Mouse (Mus musculus): ENCODE data around the gene Dhdh. TPM values are rescaled to one million over a fixed set of nuclear protein-coding genes. Genes with fewer than 3 reads are reported as not detected.
A peak's percentile ranks its signal among the peaks of the same experiment; 100 is the strongest.
"Not testable (repeated sequence)": the region's sequence is repeated elsewhere in the genome, so short reads cannot be mapped to it uniquely, and the experiment has no call there.

Dhdh gene
- polyA plus RNA-seq, 1 experiment from 2014 or later, result 3.2 TPM

DNA sequence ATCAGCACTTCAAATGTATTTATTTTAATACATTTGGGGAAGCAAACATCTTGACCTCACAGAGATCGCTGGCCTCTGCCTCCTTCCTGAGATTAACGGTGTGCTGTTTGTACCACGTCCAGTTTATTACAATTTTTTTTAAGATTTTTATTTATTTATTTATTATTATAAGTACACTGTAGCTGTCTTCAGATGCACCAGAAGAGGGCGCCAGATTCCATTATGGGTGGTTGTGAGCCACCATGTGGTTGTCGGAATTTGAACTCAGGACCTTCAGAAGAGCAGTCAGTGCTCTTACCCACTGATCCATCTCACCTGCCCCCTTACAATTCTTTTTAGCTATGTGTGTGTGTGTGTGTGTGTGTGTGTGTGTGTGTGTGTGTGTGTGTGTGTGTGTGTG, 28.2 kb upstream of the Dhdh start:
- DNase-seq (ENCODE audit: low spot score, missing footprints); H3K4me1 ChIP-seq (ENCODE audit: control insufficient read depth, insufficient read depth, low read length); H3K9ac ChIP-seq (ENCODE audit: low read length); H3K27ac ChIP-seq (ENCODE audit: low read depth, low read length); H3K27me3 ChIP-seq (ENCODE audit: control insufficient read depth, insufficient read depth, low read length); H3K4me2 ChIP-seq; H3K4me3 ChIP-seq (ENCODE audit: low read depth, low read length); H3K9me3 ChIP-seq (ENCODE audit: control insufficient read depth, low read length); H3K36me3 ChIP-seq (ENCODE audit: control insufficient read depth, insufficient read depth, low read length); ATAC-seq (ENCODE audit: low FRiP score): not testable (repeated sequence)
- WGBS, result 68% methylated on average over 5 of the region's 5 CpGs

GRCm38 (mm10) chr7:45515436-45515835, 26.8 kb upstream of the Dhdh start:
- Histone ChIP-seq H3K9ac (ENCODE audit: low read length) (no peak overlapping the region), H3K4me3 (ENCODE audit: low read depth, low read length) (no peak overlapping the region), H3K4me2 (no peak overlapping the region), H3K9me3 (ENCODE audit: control insufficient read depth, low read length) (no peaks in the 10 kb centered on the region), H3K27me3 (ENCODE audit: control insufficient read depth, insufficient read depth, low read length) (no peaks in the 10 kb centered on the region), H3K27ac (ENCODE audit: low read depth, low read length) (no peak overlapping the region), H3K36me3 (ENCODE audit: control insufficient read depth, insufficient read depth, low read length) (no peaks in the 10 kb centered on the region), H3K4me1 (ENCODE audit: control insufficient read depth, insufficient read depth, low read length) (no peaks in the 10 kb centered on the region)
- no peak for ATAC-seq (ENCODE audit: low FRiP score)
- DNase-seq (ENCODE audit: low spot score, missing footprints), result no peak
- WGBS, result 24% methylated on average over 16 of the region's 16 CpGs

GRCm38 (mm10) chr7:45514411-45514810, 25.8 kb upstream of the Dhdh start:
- Histone ChIP-seq H3K27me3 (ENCODE audit: control insufficient read depth, insufficient read depth, low read length) (no peaks in the 10 kb centered on the region), H3K4me3 (ENCODE audit: low read depth, low read length) (no peak overlapping the region), H3K36me3 (ENCODE audit: control insufficient read depth, insufficient read depth, low read length) (no peaks in the 10 kb centered on the region), H3K9me3 (ENCODE audit: control insufficient read depth, low read length) (no peaks in the 10 kb centered on the region), H3K9ac (ENCODE audit: low read length) (no peak overlapping the region), H3K4me2 (no peak overlapping the region), H3K4me1 (ENCODE audit: control insufficient read depth, insufficient read depth, low read length) (peaks cover 4% of the 10 kb centered on the region), H3K27ac (ENCODE audit: low read depth, low read length) (no peak overlapping the region)
- WGBS, result 86% methylated on average over 7 of the region's 7 CpGs
- DNase-seq (ENCODE audit: low spot score, missing footprints) (no peak), ATAC-seq (ENCODE audit: low FRiP score) (no peak)

- ATAC-seq (ENCODE audit: low FRiP score), result peak; percentile 91
- DNase-seq (ENCODE audit: low spot score, missing footprints), result peak; percentile 99
- Histone ChIP-seq H3K36me3 (ENCODE audit: control insufficient read depth, insufficient read depth, low read length) (peaks cover 2% of the 10 kb centered on the region; the same call in 1 of the 2 replicates), H3K27ac (ENCODE audit: low read depth, low read length) (peak within 1 kb of the TSS; percentile 76), H3K9me3 (ENCODE audit: control insufficient read depth, low read length) (no peaks in the 10 kb centered on the region), H3K4me3 (ENCODE audit: low read depth, low read length) (peak within 1 kb of the TSS; percentile 69), H3K4me1 (ENCODE audit: control insufficient read depth, insufficient read depth, low read length) (peaks cover 9% of the 10 kb centered on the region), H3K4me2 (peak within 1 kb of the TSS; percentile 73), H3K27me3 (ENCODE audit: control insufficient read depth, insufficient read depth, low read length) (no peaks in the 10 kb centered on the region), H3K9ac (ENCODE audit: low read length) (peak within 1 kb of the TSS; percentile 81)
- under 1% methylated on average over 44 of the region's 44 CpGs for WGBS
Measured at GRCm38 (mm10) chr7:45509912-45510787, 21.5 kb upstream of the Dhdh start, which contains the start of gene Nucb1. Nucb1 (minus strand) TSS chr7:45510406.

DNA sequence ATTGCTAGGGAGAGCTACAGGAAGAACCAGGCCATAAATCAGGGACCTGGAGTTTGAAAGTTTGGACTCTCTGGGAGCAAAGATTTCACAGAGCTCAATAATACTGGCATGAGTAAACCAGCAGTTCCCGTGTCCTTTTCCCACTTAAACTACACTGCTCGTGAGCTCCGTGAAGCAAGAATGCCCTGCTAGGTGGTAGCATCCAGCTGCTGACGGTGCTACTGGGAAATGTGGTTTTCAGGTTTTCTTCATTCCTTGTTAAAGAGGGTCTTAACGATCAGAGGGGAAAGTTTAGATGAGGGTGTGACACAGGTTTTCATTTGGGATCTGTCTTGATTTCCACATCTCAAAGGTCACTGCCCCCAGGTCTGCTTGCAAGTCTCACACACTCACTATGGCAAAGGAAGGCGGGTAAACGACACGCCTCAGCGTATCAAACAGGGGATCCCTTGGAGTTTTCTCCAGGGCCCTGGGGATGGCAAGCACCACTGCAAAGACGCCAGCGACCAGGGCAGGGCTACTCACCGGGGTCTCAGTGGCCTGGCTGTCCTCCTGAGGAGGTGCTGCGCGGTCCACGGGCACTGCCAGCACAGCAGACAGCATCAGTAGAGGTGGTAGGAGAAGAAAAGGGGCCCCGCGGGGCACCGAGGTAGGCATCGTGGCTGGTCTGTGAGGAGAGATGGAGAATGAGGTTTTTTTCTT, 20.7 kb upstream of the Dhdh start:
- H3K27ac ChIP-seq (ENCODE audit: low read depth, low read length), result no peak overlapping the region
- no peaks in the 10 kb centered on the region for H3K9me3 ChIP-seq (ENCODE audit: control insufficient read depth, low read length)
- H3K36me3 ChIP-seq (ENCODE audit: control insufficient read depth, insufficient read depth, low read length), result peaks cover 2% of the 10 kb centered on the region; the same call in 1 of the 2 replicates
- WGBS, result 47% methylated on average over 19 of the region's 19 CpGs
- H3K4me2 ChIP-seq, result peak overlapping the region; percentile 73
- peaks cover 9% of the 10 kb centered on the region for H3K4me1 ChIP-seq (ENCODE audit: control insufficient read depth, insufficient read depth, low read length)
- peak overlapping the region; percentile 81 for H3K9ac ChIP-seq (ENCODE audit: low read length)
- DNase-seq (ENCODE audit: low spot score, missing footprints), result no peak
- peak; percentile 22; the same call in 1 of the 2 replicates for ATAC-seq (ENCODE audit: low FRiP score)
- peak overlapping the region; percentile 69 for H3K4me3 ChIP-seq (ENCODE audit: low read depth, low read length)
- no peaks in the 10 kb centered on the region for H3K27me3 ChIP-seq (ENCODE audit: control insufficient read depth, insufficient read depth, low read length)

DNA sequence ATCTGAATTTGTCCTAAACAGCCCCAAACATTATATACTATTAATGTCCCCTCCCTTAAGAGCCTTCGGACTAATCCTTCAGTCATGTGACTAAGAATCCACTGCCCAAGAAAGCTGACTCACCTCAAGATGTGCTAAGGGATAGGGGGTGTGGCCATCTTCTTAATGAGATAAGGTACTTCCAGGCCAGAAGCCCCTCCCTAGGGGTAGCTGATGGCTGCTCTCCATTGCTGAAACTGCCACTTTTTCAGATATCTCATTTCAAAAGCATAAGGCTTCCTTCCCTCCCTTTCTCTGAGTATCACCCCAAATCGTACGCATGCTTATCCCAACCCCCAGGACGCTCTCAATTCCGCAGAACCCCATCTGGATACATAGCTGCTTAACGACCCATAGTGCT, 20.0 kb upstream of the Dhdh start:
- WGBS, result 94% methylated on average over 6 of the region's 6 CpGs
- no peak overlapping the region for H3K4me2 ChIP-seq
- no peak overlapping the region for H3K27ac ChIP-seq (ENCODE audit: low read depth, low read length)

DNA sequence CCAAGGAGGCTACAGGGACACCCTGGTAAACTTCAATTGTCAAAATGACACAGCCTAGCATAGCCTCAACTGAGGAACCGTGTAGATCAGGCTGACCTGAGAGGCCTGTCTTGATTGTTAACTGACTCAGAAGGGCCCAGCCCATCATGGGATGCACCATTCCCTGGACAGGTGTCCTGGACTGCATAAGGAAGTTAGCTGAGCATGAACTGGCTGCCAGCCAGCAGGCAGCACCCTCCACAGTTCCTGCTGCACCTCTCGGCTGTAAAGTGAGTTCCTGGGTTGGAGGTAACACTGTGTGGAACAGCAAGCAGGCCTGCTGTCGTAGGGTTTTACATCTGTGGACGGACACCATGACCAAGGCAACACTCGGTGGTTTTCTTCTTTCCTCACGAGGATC, 19.0 kb upstream of the Dhdh start:
- Histone ChIP-seq H3K27ac (ENCODE audit: low read depth, low read length) (no peak overlapping the region), H3K4me2 (no peak overlapping the region), H3K36me3 (ENCODE audit: control insufficient read depth, insufficient read depth, low read length) (peaks cover 2% of the 10 kb centered on the region; the same call in 1 of the 2 replicates), H3K4me3 (ENCODE audit: low read depth, low read length) (no peak overlapping the region), H3K27me3 (ENCODE audit: control insufficient read depth, insufficient read depth, low read length) (no peaks in the 10 kb centered on the region), H3K4me1 (ENCODE audit: control insufficient read depth, insufficient read depth, low read length) (peaks cover 9% of the 10 kb centered on the region), H3K9me3 (ENCODE audit: control insufficient read depth, low read length) (no peaks in the 10 kb centered on the region), H3K9ac (ENCODE audit: low read length) (no peak overlapping the region)
- ATAC-seq (ENCODE audit: low FRiP score) (no peak), DNase-seq (ENCODE audit: low spot score, missing footprints) (no peak)
- 91% methylated on average over 6 of the region's 6 CpGs for WGBS

More for the DNA sequence above, 20.0 kb upstream of the Dhdh start:
- DNase-seq (ENCODE audit: low spot score, missing footprints) (no peak), ATAC-seq (ENCODE audit: low FRiP score) (no peak)
- Histone ChIP-seq H3K27me3 (ENCODE audit: control insufficient read depth, insufficient read depth, low read length) (no peaks in the 10 kb centered on the region), H3K4me1 (ENCODE audit: control insufficient read depth, insufficient read depth, low read length) (peaks cover 9% of the 10 kb centered on the region), H3K9ac (ENCODE audit: low read length) (no peak overlapping the region), H3K4me3 (ENCODE audit: low read depth, low read length) (no peak overlapping the region), H3K9me3 (ENCODE audit: control insufficient read depth, low read length) (no peaks in the 10 kb centered on the region), H3K36me3 (ENCODE audit: control insufficient read depth, insufficient read depth, low read length) (peaks cover 2% of the 10 kb centered on the region; the same call in 1 of the 2 replicates)

DNA sequence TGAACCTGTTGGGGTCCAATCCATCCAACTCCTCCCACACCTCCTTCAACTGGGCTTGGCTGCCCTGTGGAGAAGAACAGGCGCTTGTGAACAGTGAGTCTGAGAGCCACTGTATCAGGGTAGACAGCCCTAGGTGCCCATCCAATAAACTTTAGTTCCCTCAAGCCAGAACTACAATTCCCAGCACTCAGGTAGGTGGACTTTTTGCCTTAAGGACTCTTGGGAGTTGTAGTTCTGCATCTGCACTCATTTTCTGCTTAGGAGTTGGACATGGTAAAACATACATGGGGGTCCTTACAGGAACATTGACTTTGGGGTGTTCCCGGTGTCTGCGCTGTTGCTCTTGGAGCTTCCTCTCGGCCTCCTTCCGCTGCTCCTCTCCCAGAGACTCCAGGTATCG, 9.8 kb upstream of the Dhdh start:
- no peaks in the 10 kb centered on the region for H3K27me3 ChIP-seq (ENCODE audit: control insufficient read depth, insufficient read depth, low read length)
- no peak for ATAC-seq (ENCODE audit: low FRiP score)
- WGBS, result 95% methylated on average over 6 of the region's 6 CpGs

GRCm38 (mm10) chr7:45494548-45494947, 5.9 kb upstream of the Dhdh start:
- no peaks in the 10 kb centered on the region for H3K27me3 ChIP-seq (ENCODE audit: control insufficient read depth, insufficient read depth, low read length)
- H3K4me2 ChIP-seq, result no peak overlapping the region
- no peak overlapping the region for H3K27ac ChIP-seq (ENCODE audit: low read depth, low read length)
- H3K4me3 ChIP-seq (ENCODE audit: low read depth, low read length), result no peak overlapping the region
- H3K9ac ChIP-seq (ENCODE audit: low read length), result no peak overlapping the region
- no peaks in the 10 kb centered on the region for H3K4me1 ChIP-seq (ENCODE audit: control insufficient read depth, insufficient read depth, low read length)
- 87% methylated on average over 9 of the region's 9 CpGs for WGBS
- DNase-seq (ENCODE audit: low spot score, missing footprints) (no peak), ATAC-seq (ENCODE audit: low FRiP score) (no peak)
- no peaks in the 10 kb centered on the region for H3K9me3 ChIP-seq (ENCODE audit: control insufficient read depth, low read length)
- peaks cover 2% of the 10 kb centered on the region; the same call in 1 of the 2 replicates for H3K36me3 ChIP-seq (ENCODE audit: control insufficient read depth, insufficient read depth, low read length)

More for the DNA sequence above, 9.8 kb upstream of the Dhdh start:
- Histone ChIP-seq H3K4me1 (ENCODE audit: control insufficient read depth, insufficient read depth, low read length) (no peaks in the 10 kb centered on the region), H3K27ac (ENCODE audit: low read depth, low read length) (no peak overlapping the region), H3K4me3 (ENCODE audit: low read depth, low read length) (no peak overlapping the region), H3K9me3 (ENCODE audit: control insufficient read depth, low read length) (no peaks in the 10 kb centered on the region), H3K4me2 (no peak overlapping the region), H3K36me3 (ENCODE audit: control insufficient read depth, insufficient read depth, low read length) (peaks cover 9% of the 10 kb centered on the region), H3K9ac (ENCODE audit: low read length) (no peak overlapping the region)
- no peak for DNase-seq (ENCODE audit: low spot score, missing footprints)

Measured in midbrain, embryonic 11.5 days (tissue).